Mouse (Mus musculus) embryonic facial prominence, embryonic 11.5 days (tissue): ENCODE results near the gene Lime1. TPM values are rescaled to one million over a fixed set of nuclear protein-coding genes. Genes with fewer than 3 reads are reported as not detected.

Source experiments
- ATAC-seq: fragments of 200-750 bp; cut with Nextera tagmentation; replicated peaks from 2 replicates; pipeline ENCODE4 v1.8.0; 2017; ENCODE audit warnings: low read depth; ENCODE audit not compliant: insufficient number of reproducible peaks, low FRiP score, low TSS enrichment
- DNase-seq: peaks from one replicate; pipeline ENCODE4 v3.0.0-alpha.2; 2015; ENCODE audit warnings: low spot score
- H3K27ac ChIP-seq: fragments of 300-500 bp; sonication (generic); replicated peaks from 2 replicates; pipeline ENCODE4 v1.5.1; 2014; ENCODE audit warnings: mild to moderate bottlenecking, low read depth, low read length, control low read depth
- H3K27me3 ChIP-seq: fragments of 300-500 bp; sonication (generic); 2 replicates; pipeline ENCODE4 v1.6.1; 2014; ENCODE audit warnings: mild to moderate bottlenecking, low read length, moderate library complexity, mixed read lengths; ENCODE audit not compliant: control insufficient read depth, insufficient read depth
- H3K36me3 ChIP-seq: fragments of 300-500 bp; sonication (generic); replicated peaks from 2 replicates; pipeline ENCODE4 v1.6.1; 2014; ENCODE audit warnings: low read depth, mild to moderate bottlenecking, low read length, moderate library complexity, mixed read lengths; ENCODE audit not compliant: control insufficient read depth, insufficient read depth
- H3K4me1 ChIP-seq: fragments of 300-500 bp; sonication (generic); 2 replicates; pipeline ENCODE4 v1.6.1; 2014; ENCODE audit warnings: low read length, mixed read lengths; ENCODE audit not compliant: control insufficient read depth, insufficient read depth
- H3K4me2 ChIP-seq: fragments of 300-500 bp; sonication (generic); 2 replicates; pipeline ENCODE4 v1.6.1; 2014; ENCODE audit warnings: low read depth, mild to moderate bottlenecking, control low read depth, low read length, moderate library complexity
- H3K4me3 ChIP-seq: fragments of 300-500 bp; sonication (generic); 2 replicates; pipeline ENCODE4 v1.5.1; 2014; ENCODE audit warnings: low read depth, low read length, control low read depth
- H3K9ac ChIP-seq: fragments of 300-500 bp; sonication (generic); replicated peaks from 2 replicates; pipeline ENCODE4 v1.6.1; 2014; ENCODE audit warnings: mild to moderate bottlenecking, control low read depth, low read length
- H3K9me3 ChIP-seq: fragments of 300-500 bp; sonication (generic); replicated peaks from 2 replicates; pipeline ENCODE4 v1.6.1; 2016; ENCODE audit warnings: mild to moderate bottlenecking, low read length, inconsistent platforms, mixed read lengths; ENCODE audit not compliant: control insufficient read depth
- WGBS: fragments of 180-500 bp; shearing (Covaris S2); extraction: QIAGEN DNeasy Blood & Tissue Kit; methylation state at CpG from one replicate; pipeline ENCODE4 v1.1.7; 2014; 5-methylcytosine and 5-hydroxymethylcytosine counted together
- polyA plus RNA-seq: library from polyadenylated mRNA; unstranded; fragments of >200 nt; fragmentation: Nextera tagmentation; extraction: Ambion mirVana; gene quantifications from 2 replicates; pipeline ENCODE4 v1.2.1, GENCODE M21; 2014

Gene Lime1
- polyA plus RNA-seq, 1 experiment from 2014 or later = 15.2 TPM

GRCm38 (mm10) chr2:181392600-181393213 is 12.8 kb downstream of the Lime1 start:
- Histone ChIP-seq H3K36me3 (no peaks in the 10 kb centered on the region), H3K9me3 (no peaks in the 10 kb centered on the region), H3K27me3 (no peaks in the 10 kb centered on the region), H3K4me3 (no peak overlapping the region), H3K9ac (no peak overlapping the region), H3K4me2 (no peak overlapping the region), H3K27ac (no peak overlapping the region), H3K4me1 (no peaks in the 10 kb centered on the region)
- WGBS = 31% methylated on average over 4 of the region's 4 CpGs
- ATAC-seq = 0 out of 2 replicates have a peak, but pooled peaks have one; percentile 53
- DNase-seq = peak; percentile 93

GRCm38 (mm10) chr2:181394086-181394485 is 14.2 kb downstream of the Lime1 start:
- H3K4me2 ChIP-seq = no peak overlapping the region
- H3K27ac ChIP-seq = no peak overlapping the region
- WGBS = 96% methylated on average over 3 of the region's 3 CpGs
- no peak for DNase-seq
- H3K4me3 ChIP-seq = no peak overlapping the region
- no peak for ATAC-seq
- no peaks in the 10 kb centered on the region for H3K36me3 ChIP-seq
- H3K9me3 ChIP-seq = no peaks in the 10 kb centered on the region
- no peaks in the 10 kb centered on the region for H3K4me1 ChIP-seq
- H3K9ac ChIP-seq = no peak overlapping the region
- H3K27me3 ChIP-seq = no peaks in the 10 kb centered on the region

GRCm38 (mm10) chr2:181397207-181397761 is 17.4 kb downstream of the Lime1 start:
- Histone ChIP-seq H3K36me3 (no peaks in the 10 kb centered on the region), H3K27ac (no peak overlapping the region), H3K4me2 (no peak overlapping the region), H3K27me3 (no peaks in the 10 kb centered on the region), H3K4me1 (no peaks in the 10 kb centered on the region), H3K4me3 (no peak overlapping the region), H3K9ac (no peak overlapping the region), H3K9me3 (no peaks in the 10 kb centered on the region)
- no peak for DNase-seq
- WGBS = 82% methylated on average over 5 of the region's 5 CpGs
- ATAC-seq = no peak

GRCm38 (mm10) chr2:181401497-181401896 is 21.6 kb downstream of the Lime1 start:
- Histone ChIP-seq H3K4me1 (no peaks in the 10 kb centered on the region), H3K36me3 (no peaks in the 10 kb centered on the region), H3K9me3 (no peaks in the 10 kb centered on the region), H3K27me3 (no peaks in the 10 kb centered on the region), H3K9ac (no peak overlapping the region), H3K4me3 (no peak overlapping the region), H3K4me2 (no peak overlapping the region), H3K27ac (no peak overlapping the region)
- ATAC-seq = no peak
- WGBS = 25% methylated on average over 1 of the region's 1 CpGs
- DNase-seq = no peak

GRCm38 (mm10) chr2:181403722-181404121 is 23.8 kb downstream of the Lime1 start:
- WGBS = 87% methylated on average over 3 of the region's 3 CpGs
- DNase-seq (no peak), ATAC-seq (no peak)
- H3K4me1 ChIP-seq = no peaks in the 10 kb centered on the region
- no peaks in the 10 kb centered on the region for H3K27me3 ChIP-seq
- no peaks in the 10 kb centered on the region for H3K9me3 ChIP-seq
- H3K9ac ChIP-seq = no peak overlapping the region
- no peak overlapping the region for H3K4me2 ChIP-seq
- no peak overlapping the region for H3K27ac ChIP-seq
- H3K36me3 ChIP-seq = no peaks in the 10 kb centered on the region
- no peak overlapping the region for H3K4me3 ChIP-seq

GRCm38 (mm10) chr2:181409643-181410042 is 29.8 kb downstream of the Lime1 start:
- Histone ChIP-seq H3K4me1 (no peaks in the 10 kb centered on the region), H3K27ac (no peak overlapping the region), H3K27me3 (no peaks in the 10 kb centered on the region), H3K36me3 (no peaks in the 10 kb centered on the region), H3K9ac (no peak overlapping the region), H3K4me3 (no peak overlapping the region), H3K9me3 (no peaks in the 10 kb centered on the region), H3K4me2 (no peak overlapping the region)
- WGBS = 86% methylated on average over 7 of the region's 7 CpGs
- ATAC-seq (no peak), DNase-seq (no peak)

- Histone ChIP-seq H3K27me3 (no peaks in the 10 kb centered on the region), H3K4me3 (no peak overlapping the region), H3K9me3 (no peaks in the 10 kb centered on the region), H3K27ac (no peak overlapping the region), H3K4me1 (no peaks in the 10 kb centered on the region), H3K9ac (no peak overlapping the region), H3K4me2 (no peak overlapping the region), H3K36me3 (no peaks in the 10 kb centered on the region)
- DNase-seq (peak; percentile 81), ATAC-seq (peak; percentile 78; the same call in 1 of the 2 replicates)
- WGBS = 45% methylated on average over 4 of the region's 4 CpGs
These were observed 31.0 kb downstream of the Lime1 start for GRCm38 (mm10) chr2:181410760-181411473.

- no peaks in the 10 kb centered on the region for H3K36me3 ChIP-seq
- no peak for ATAC-seq
- no peak overlapping the region for H3K4me2 ChIP-seq
- H3K27ac ChIP-seq = no peak overlapping the region
- H3K4me3 ChIP-seq = no peak overlapping the region
- peak; percentile 29 for DNase-seq
- no peaks in the 10 kb centered on the region for H3K27me3 ChIP-seq
- WGBS = 38% methylated on average over 2 of the region's 2 CpGs
- H3K9ac ChIP-seq = no peak overlapping the region
- H3K9me3 ChIP-seq = no peaks in the 10 kb centered on the region
- no peaks in the 10 kb centered on the region for H3K4me1 ChIP-seq
These were observed 33.3 kb downstream of the Lime1 start for GRCm38 (mm10) chr2:181413141-181413540.
